Mouse (Mus musculus): ENCODE results near the gene Slc19a2.

DNA sequence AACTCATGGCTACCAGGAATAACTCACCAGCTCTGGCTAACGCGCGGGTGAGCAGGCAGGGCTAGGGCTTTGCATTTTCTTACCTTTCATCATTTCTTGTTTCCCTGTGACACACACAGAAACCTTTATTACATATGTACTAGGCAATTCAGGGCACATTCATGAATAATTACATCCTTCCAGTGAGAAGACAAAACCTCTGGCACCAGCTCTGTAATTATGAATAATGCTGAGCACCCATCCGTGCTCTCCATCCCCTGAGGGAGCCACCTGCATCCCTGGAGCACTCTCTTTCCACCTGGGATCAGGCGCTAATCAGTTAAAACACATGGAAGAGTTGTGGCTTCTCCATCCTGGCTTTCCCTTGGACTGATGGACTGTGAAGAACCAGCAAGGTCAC lies 55.0 kb downstream of the Slc19a2 start, which contains the start of gene Nme7:
- no peak for TF ChIP-seq POLR2A (IDR thresholded peaks at IDR 0.05; ENCODE audit: low read depth, low read length)
- no peak for TF ChIP-seq CTCF (IDR thresholded peaks at IDR 0.05; ENCODE audit: borderline replicate concordance, insufficient read depth, low read length)
